Mouse (Mus musculus) ZHBTc4 (cell line): Measurements from ENCODE around the gene Camk1d.
A peak's percentile ranks its signal among the peaks of the same experiment; 100 is the strongest.

Source experiments
- DNase-seq: peaks from one replicate; pipeline ENCODE4 v3.0.0-alpha.2; 2011; ENCODE audit warnings: low read depth, low spot score

Camk1d gene

DNA sequence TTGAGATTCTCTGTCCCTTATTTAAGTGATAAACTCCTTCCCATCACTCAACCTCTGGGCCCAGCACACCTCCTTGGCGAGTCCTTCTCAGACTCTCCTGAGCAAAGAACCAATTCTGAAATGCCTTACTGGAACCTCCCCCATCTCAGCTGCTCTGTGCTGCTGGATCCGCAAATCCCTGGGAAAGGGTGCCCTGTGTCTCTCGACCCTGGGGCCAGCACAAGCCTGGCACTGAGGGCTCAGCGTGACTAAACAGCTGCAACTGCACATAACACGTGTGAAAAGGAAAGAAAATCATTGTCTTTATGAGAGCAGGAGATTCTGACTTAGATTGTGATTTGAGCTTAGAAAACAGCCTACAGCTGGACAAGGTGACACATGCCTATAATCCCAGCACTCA is 52.4 kb downstream of the Camk1d start:
- no peak for DNase-seq

DNA sequence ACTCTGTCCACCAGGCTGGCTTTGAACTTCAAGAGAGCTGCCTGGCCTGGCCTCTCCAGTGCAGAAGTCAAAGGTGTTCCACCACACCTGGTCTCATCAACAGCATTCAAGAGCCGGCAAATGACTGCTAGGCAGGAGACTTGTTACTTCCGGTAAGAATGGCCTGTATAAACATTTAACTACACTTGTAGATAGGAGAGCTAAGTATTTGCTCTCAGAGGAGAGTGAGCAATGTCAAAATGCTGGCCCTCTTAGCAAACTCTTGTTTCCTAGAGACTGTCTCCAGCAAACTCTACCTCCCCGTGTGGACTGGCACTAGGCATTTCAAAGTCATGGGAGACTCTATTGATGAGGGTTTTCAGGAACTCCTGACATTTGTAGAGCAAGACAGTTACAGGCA is 56.3 kb downstream of the Camk1d start:
- DNase-seq, result no peak

DNA sequence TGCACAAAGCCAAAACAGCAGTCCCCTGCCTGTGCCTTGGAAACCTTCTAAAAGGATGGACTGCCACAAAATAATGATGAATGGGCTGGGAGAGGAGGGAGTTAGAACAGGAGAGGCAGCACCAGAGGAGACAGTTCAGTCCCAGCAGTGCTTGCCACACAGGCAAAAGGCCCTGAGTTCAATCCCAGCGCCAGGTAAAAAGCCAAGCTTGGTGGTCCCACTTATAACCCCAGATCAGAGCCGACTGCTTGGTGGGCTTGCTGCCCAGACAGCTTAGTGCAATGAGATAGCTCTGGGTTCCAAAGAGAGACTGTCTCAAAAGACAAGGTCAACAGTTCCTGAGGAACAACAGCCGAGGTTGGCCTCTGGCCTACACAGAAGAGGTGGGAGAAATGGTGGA is 58.0 kb downstream of the Camk1d start:
- DNase-seq, result no peak

DNA sequence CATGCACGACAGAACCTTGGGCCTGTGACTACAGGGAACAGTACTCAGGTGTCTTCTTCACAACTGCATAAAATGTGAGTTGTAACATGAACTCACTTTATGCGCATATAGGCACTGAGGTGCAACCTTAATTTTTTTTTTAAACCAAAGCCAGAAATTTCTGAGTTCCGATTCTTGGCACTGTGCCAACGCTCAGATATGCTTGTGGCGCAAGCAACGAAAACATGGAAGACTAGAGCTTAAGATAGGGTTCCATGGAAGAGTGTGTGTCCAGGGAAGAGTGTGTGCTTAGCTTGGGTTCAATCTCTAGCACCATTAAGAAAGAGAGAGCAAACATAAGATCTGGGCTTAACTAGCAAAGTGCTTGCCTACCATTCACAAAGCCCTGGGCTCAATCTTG is 62.2 kb downstream of the Camk1d start:
- no peak for DNase-seq

DNA sequence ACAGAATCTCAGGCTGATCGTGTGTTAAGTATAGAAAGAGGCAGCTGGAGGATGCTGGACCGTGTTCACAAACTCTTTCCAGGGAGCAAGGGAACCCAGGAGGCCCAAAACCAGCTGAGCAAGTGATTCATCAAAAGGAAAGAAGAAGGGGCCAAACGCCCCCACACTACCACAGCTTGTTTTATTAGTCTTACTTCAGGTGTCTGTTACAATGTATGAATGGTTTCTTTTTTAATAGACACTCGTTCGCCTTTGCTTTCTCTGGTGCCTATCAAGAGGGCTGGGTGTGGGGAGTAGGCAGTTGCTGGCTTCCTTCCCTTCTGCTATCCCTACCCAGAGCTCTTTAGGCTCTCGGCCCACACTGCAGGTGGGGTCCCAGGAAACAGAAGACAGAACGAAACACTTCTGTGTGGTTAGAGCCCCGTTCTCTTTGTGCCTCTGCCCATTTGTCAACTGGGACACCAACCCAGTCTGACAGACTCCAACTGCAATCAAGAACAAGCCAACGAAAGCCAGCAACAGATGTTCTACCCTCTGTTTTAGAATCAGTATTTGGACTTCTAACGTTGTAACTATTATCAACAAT is 62.9 kb downstream of the Camk1d start:
- no peak for DNase-seq

DNA sequence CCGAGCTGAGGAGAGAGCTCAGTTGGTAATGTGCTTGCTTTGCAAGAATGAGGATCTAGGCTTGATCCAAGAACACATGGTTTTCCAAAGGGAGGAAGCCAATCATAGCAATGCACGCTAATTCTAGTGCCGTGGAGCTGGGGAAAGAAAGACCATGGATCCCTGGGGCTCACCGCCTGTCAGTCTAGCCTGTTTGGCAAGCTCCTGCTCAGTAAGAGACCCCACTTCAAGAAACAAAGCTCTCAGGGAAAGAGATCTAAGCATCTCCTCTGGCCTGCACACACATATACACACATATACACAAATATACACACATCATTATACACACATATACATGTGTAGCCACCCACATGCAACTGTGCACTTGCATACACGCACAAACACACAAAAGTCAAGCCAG is 65.1 kb downstream of the Camk1d start:
- no peak for DNase-seq

DNA sequence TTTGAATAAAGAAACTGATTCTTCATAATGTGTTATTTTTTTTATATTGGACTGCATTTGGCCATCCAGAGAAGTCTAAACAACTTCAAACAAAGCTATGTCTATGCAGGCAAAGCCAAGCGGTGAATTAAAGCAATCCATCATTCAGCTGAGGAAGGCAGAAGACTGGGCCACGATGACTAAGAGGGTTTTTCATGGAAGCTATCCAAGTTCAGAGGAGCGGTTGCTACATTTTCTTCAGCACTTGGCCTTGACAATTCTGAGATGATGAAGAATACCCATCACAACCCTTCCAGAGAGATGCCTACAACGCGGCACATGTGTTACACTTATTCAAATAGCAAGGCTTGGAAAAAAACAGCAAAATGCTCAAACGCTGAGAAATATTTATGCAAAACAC is 65.6 kb downstream of the Camk1d start:
- DNase-seq, result no peak

DNA sequence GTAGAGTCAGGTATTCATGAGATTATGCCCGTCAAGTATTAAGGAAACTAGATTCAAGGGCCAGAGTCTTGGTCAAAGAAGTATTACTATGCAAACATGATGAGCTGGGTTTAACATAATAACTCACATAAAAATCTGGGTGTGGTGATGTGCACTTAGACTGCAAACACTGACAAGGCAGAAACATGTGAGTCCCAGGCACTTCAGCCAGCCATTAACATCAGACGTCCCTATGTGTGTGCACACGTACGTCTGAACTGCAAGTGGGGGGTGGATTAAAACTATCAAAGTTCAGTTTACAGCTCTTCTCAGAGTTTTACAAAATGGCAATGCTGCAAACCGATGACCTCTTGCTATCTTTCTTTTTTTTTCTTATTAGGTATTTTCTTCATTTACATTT is 68.0 kb downstream of the Camk1d start:
- no peak for DNase-seq

DNA sequence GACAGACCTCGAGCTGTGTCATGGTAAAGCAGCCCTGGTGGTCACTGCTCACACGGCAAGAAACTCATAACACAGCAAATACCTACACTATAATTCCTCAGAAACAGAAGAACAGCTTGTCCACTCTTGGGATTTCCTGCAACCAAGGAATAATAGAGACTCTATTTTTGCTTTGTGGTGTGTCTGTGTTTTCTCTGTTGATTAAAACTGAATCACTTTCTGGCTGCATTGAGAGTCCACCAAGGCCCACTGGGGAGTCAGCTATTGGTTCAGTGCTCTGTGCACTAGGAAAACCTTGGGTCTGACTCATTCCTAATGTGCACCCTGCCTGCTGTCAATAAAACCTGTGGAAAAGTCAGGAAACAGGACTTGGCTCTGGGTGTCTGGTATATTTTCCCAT is 68.7 kb downstream of the Camk1d start:
- DNase-seq, result no peak

DNA sequence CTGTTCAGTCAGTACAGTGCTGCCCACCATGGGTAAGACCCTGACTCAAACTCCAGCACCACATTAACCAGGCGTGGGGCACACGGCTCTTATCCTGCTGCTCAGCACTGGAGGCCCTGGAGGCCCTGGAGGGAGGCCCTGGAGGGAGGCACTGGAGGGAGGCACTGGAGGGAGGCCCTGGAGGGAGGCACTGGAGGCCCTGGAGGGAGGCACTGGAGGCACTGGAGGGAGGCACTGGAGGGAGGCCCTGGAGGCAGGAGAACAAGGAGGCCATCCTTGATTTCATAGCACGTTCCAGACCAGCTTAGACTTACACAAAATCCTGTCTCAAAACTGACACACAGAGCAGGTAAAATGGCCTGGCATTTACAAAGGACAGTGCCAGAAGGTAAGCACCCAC is 70.4 kb downstream of the Camk1d start:
- DNase-seq, result no peak

DNA sequence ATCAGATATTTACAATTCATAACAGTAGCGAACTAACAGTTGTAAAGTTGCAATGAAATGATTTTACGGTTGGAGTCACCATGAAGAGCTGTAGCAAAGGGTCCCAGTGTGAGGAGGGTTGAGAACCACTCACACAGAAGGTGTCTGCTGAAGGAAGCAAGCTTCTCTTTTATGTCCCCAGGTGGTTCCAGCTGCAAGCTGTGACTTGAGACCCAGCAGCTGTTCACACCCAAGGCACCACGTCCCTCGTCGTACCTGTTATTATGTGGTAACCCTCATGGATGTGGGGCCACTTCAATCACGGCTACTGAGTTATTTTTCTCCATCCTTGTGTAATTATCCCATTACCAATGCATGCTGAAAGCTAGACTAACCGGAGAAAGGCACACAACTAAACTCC is 71.1 kb downstream of the Camk1d start:
- no peak for DNase-seq

DNA sequence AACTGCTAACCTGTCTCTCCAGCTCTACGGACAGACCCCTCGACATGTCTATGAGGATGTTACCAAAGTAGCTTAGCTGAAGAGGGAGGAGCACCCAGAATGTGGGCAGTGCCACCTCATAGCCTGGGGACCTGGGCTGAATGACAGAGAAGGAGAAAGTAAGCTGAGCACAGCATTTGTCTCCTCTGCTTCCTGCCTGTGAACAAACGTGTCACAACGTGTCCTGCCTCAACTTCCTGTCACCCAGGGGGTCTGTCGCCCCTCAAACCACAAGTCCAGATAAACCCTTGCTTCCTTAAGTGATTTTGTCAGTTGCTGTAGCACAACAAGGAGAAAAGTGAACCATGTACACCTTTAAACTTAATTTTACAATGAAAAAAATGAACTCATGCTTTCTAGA is 71.7 kb downstream of the Camk1d start:
- no peak for DNase-seq

DNA sequence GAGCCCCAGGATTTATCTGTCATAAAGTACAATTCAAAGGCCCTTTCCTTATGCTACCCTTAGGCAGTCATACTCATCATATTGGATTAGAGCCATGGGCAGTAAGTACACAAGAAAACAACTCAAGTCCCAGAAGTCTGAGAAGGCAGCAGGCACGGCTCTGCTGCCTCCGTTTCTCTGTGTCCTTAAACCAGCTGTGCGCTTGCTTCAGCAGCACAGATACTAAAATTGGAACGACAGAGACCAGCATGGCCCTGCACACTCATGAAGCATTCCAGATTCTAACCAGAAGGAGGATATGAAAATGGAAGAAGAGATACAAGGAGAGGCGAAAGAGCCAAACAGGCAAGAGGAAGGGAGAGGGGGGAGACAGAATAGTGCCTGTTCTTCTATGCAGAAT is 72.6 kb downstream of the Camk1d start:
- DNase-seq, result no peak

DNA sequence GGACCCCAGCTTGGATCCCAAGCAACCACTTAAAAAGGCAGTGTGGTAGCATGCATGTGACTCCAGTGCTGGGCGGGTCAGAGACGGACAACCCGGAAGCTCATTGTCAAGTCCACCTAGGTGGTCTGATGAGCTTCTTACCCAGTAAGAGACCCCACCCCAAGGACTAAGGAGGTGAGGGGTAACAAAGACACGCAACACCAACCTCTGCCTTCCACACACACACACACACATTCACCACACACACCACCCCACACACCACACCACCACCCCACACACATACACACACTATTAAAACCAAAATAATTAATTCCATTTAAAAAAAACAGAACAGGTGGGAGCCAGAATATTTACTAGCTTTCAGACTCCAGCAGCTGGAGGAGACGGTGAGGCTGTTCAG is 73.7 kb downstream of the Camk1d start:
- peak; percentile 12 for DNase-seq

DNA sequence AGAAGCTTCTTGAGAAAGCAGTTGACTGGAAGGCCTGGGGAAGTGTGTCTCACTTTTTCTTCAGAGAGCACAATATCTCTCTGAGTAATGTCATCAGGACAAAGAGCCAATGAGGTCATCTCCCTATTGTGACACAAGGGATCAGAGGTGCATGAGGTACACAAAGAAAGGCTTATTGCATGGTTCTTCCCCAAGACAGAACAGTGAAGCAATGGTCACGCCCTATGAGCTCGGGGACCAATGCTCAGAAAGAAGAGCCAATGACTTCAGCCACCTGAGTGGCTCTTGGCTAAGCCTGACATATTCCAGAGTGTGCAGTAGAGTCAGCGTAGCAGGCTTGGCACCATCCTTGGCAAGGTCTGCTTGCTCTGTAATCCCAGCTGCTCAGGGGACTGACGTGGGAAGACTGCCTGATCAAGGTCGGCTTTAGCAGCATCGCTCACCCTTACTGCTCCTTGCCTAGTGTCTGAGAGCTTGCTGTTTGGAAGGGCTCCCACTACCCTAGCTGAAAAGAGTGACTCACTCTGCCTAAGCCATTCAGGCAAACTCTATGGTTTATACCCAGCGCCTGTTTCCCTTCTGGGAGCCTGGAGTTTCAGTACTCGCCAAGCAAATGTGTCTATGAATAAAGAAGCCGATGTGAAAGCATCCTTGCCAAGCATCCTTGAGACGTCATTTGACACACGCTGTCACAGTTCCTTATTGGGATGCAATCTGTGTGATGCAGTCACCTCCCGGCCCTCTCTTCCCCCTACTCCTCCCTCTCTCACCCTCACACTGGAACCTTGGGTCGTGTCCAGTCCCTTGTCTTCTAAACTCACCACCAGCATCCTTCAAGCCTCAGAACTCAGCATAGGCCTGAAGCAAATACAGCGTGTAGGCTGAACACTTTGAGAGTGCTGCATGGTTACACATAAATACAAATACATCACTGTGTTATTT is 77.2 kb downstream of the Camk1d start:
- DNase-seq, result no peak

DNA sequence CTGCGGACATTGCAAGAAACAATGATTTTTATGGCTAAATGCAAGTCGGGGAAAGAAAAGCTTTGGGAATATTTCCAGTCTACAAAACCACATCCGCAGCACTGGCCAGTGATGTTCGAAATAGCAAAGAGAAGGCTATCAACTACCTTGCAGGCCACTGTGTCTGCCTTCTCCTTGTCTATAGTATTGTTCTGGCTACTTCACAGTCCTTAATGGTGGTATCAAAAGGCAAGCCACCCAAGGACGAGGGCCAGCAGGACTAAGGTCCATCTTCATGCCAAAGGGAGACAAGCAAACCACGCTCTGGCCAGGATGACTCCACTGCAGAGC is 82.0 kb downstream of the Camk1d start:
- DNase-seq, result no peak

DNA sequence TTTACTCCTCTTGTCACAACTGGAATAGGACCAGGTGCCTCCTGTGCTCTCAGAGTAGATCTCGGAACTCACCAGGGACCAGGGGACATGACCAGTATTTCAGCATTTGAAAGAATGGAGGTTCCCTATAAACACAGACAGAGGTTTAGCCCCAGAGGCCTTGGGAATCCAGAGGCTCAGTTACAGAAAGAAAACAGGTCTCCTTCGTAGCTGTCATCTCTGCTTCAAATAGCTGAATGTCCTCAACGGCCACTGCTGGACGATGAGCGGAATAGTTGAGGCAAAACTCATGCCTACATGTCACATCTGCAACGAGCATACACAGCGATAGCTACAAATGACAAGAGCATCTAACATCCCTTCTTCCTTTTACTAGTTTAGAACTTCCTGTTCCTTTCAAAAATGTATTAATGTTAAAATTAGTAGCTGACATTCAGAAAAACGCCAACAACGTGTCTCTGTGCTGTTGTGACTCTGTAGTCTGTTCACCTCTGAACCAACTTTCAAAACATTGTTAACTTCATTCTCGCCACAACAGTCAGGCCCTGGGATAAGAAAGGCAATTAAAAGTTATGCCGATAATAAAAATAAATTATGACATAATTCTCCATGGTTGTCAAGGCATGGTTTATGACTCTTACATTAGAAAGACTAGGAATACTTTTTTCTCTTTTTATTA is 82.5 kb downstream of the Camk1d start:
- no peak for DNase-seq

DNA sequence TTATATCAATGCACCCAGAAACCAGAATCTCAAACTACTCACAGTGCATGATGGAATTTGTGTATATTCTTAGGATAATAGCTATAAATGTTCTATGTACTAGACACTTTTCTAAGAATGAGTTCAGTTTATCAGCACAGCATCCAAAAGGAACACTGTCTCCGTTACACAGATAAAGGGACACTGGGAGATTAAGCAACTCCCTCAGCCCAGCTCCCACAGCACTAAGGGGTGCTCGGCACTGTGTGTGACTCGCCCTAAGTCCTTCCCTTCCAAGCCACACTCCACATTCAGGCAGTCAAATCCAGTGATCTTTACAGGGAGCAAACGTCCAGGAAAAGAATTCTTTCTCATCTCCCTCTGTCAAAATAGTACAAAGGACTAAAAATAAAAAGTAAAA is 83.6 kb downstream of the Camk1d start:
- DNase-seq, result no peak

DNA sequence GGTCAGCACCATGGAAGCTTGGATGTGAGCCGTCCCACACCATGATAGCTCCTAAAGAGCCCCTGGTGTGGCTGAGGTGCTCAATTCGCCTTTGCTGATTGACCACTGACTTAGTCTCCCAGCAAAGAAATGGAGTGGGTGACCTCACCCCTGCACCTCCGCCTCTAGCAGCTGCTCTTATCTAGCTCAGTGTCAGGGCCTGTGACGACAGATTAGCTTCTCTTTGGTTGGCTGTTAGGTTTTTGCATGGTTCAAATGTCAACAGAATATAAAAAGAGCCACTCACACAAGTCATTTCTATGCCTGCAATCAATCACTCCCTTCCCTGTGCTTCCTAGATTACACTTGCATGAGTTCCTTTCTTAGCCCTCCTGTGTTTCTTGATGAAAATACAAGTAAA is 89.9 kb downstream of the Camk1d start:
- DNase-seq, result no peak

DNA sequence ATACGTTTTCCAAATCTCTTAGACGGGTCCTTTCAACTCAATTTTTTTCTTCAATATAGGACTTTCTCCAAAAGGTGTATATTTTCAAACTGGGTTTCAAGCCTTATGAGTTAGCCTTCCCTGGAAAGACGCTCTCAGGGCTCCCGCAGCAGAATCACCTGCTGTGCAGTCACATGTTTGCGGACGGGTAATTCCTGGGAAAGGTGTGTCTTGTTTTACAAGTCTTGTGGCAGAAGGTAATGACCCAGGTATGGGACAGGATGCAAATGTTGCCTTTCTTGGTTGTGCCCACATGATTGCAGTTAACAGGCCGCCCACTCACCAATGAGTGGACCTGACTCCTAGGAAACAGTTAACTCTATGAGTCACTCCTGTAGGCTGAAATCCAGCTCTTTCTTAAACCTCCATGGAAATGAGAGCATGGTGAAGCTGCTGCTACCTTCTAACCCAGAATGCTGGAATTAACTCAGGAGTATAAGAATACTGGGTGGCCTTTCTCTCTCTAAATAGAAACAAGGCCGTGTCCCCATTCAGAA is 95.9 kb downstream of the Camk1d start:
- peak; percentile 60 for DNase-seq

DNA sequence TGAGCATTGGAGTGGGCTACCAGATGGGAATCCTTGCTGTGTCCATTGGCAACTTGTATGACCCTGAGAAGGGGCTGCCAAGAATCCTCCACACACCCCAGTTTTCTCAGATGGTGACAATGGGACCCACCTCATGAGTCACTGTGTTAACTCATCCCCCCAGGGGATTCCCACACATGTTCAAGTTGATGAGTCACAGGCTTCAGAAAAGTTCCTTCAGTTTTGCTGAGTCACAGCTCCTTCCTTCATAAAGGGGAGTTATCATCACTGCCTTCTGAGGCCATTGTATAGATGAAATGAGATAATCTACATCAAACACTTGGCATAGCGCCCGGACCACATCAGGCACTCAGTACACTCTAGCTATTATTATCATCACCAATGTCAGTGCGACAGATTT is 99.4 kb downstream of the Camk1d start:
- peak; percentile 16 for DNase-seq

DNA sequence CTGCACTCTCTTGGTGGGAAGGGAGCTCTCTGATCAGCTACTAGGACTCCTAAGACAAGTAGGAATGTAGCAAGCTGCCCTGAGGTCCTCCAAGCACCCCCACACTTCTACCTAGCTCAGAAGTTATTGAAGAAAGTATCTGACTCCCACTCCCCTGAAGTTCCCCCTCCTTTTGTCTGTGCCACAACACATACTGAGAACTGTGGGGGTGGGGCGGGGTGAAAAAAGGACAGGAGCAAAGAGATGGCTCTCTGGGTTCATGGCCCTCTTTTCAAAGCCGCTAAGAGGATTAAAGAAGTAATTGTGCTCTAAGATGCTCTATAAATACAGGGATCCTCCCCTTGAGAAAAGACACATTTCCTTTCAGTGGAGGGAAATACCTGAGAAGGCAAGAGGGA is 100.0 kb downstream of the Camk1d start:
- DNase-seq, result peak; percentile 29
